Mouse (Mus musculus) G1E (cell line): ENCODE results near the gene Vps26b. TPM values are rescaled to one million over a fixed set of nuclear protein-coding genes. Genes with fewer than 3 reads are reported as not detected.

Experiments
- ATAC-seq: 2 replicates; pipeline ENCODE4 v1.8.0; 2016; ENCODE audit warnings: mild to moderate bottlenecking; ENCODE audit not compliant: insufficient number of reproducible peaks, poor library complexity, low FRiP score, severe bottlenecking; ENCODE audit errors: extremely low read depth
- DNase-seq: peaks from one replicate; pipeline ENCODE4 v3.0.0; 2012; ENCODE audit warnings: low spot score
- H3K27me3 ChIP-seq: 2 replicates; pipeline ENCODE4 v1.6.1; 2012; ENCODE audit warnings: mild to moderate bottlenecking, low read length, inconsistent platforms; ENCODE audit not compliant: insufficient read depth
- H3K36me3 ChIP-seq: replicated peaks from 2 replicates; pipeline ENCODE3; 2012; ENCODE audit warnings: mild to moderate bottlenecking, inconsistent platforms
- H3K4me1 ChIP-seq: 2 replicates; pipeline ENCODE4 v1.6.1; 2012; ENCODE audit warnings: low read depth, low read length, inconsistent platforms, mixed read lengths; ENCODE audit not compliant: insufficient read depth
- H3K4me3 ChIP-seq: 2 replicates; pipeline ENCODE4 v1.5.1; 2012; ENCODE audit warnings: low read depth, mild to moderate bottlenecking, inconsistent platforms, low read length, moderate library complexity, mixed read lengths
- H3K9me3 ChIP-seq: replicated peaks from 2 replicates; pipeline ENCODE4 v1.6.1; 2012; ENCODE audit warnings: inconsistent platforms
- CTCF ChIP-seq: IDR thresholded peaks from 2 replicates; pipeline ENCODE4 v1.5.1; 2012; ENCODE audit warnings: low read depth, low read length, inconsistent platforms, mixed read lengths
- GATA1 ChIP-seq: IDR thresholded peaks from 2 replicates; pipeline ENCODE4 v1.6.1; 2012; ENCODE audit warnings: borderline replicate concordance, low read length, inconsistent platforms, mixed read lengths
- GATA2 ChIP-seq: IDR thresholded peaks from 2 replicates; pipeline ENCODE4 v1.6.1; 2012; ENCODE audit warnings: low read depth, low read length, inconsistent platforms, borderline replicate concordance
- POLR2AphosphoS5 ChIP-seq: IDR thresholded peaks from 2 replicates; pipeline ENCODE4 v1.6.1; 2012; ENCODE audit warnings: low read depth, low read length, inconsistent platforms; ENCODE audit not compliant: insufficient replicate concordance
- TAL1 ChIP-seq: conservative IDR thresholded peaks from 2 replicates; pipeline ENCODE4 v1.6.1; 2012; ENCODE audit warnings: low read depth, low read length, inconsistent platforms, mixed read lengths
- polyA plus RNA-seq: library from polyadenylated mRNA; stranded (reverse); fragments of >175 nt; gene quantifications from 2 replicates; pipeline ENCODE4 v1.2.3, GENCODE M21; 2012
- total RNA-seq, 2 experiments: library from RNA; stranded (forward) in 1 of 2; stranded (reverse) in 1 of 2; fragments of 200-1000 nt in 1 of 2; fragments of >200 nt in 1 of 2; fragmentation: Nextera tagmentation in 1 of 2; gene quantifications; 2 replicates each; pipeline ENCODE4 v1.2.3; 2014 to 2017

Gene Vps26b
- total and polyA plus RNA-seq, 3 experiments = 31.4 to 76.8 (median 32.7) TPM

- TF ChIP-seq GATA2 = no peak
- TF ChIP-seq CTCF = no peak
- TF ChIP-seq POLR2AphosphoS5 = no peak
- TF ChIP-seq GATA1 = no peak
- TF ChIP-seq TAL1 = no peak
- Histone ChIP-seq H3K4me1 (no peaks in the 10 kb centered on the region), H3K4me3 (no peak overlapping the region), H3K36me3 (peaks cover 97% of the 10 kb centered on the region), H3K27me3 (no peaks in the 10 kb centered on the region), H3K9me3 (no peaks in the 10 kb centered on the region)
- ATAC-seq (no peak), DNase-seq (no peak)
Measured at GRCm38 (mm10) chr9:27009231-27009630, 20.6 kb downstream of the Vps26b start.

GRCm38 (mm10) chr9:27006866-27007265 is 23.0 kb downstream of the Vps26b start:
- H3K36me3 ChIP-seq = peaks cover 93% of the 10 kb centered on the region
- H3K27me3 ChIP-seq = no peaks in the 10 kb centered on the region
- ATAC-seq (no peak), DNase-seq (no peak)
- H3K4me3 ChIP-seq = no peak overlapping the region
- no peak for TF ChIP-seq TAL1
- no peak for TF ChIP-seq POLR2AphosphoS5
- no peak for TF ChIP-seq GATA2
- no peak for TF ChIP-seq GATA1
- TF ChIP-seq CTCF = no peak
- no peaks in the 10 kb centered on the region; the same call in 1 of the 2 replicates for H3K4me1 ChIP-seq
- H3K9me3 ChIP-seq = no peaks in the 10 kb centered on the region

GRCm38 (mm10) chr9:27005933-27006332 is 23.9 kb downstream of the Vps26b start:
- H3K9me3 ChIP-seq = no peaks in the 10 kb centered on the region
- no peaks in the 10 kb centered on the region for H3K27me3 ChIP-seq
- H3K36me3 ChIP-seq = peaks cover 93% of the 10 kb centered on the region
- TF ChIP-seq GATA2 = no peak
- no peak for TF ChIP-seq GATA1
- TF ChIP-seq POLR2AphosphoS5 = no peak
- ATAC-seq (no peak), DNase-seq (no peak)
- H3K4me3 ChIP-seq = no peak overlapping the region
- peaks cover 7% of the 10 kb centered on the region for H3K4me1 ChIP-seq

- Histone ChIP-seq H3K36me3 (peaks cover 88% of the 10 kb centered on the region), H3K4me1 (peaks cover 14% of the 10 kb centered on the region), H3K4me3 (no peak overlapping the region), H3K27me3 (no peaks in the 10 kb centered on the region), H3K9me3 (no peaks in the 10 kb centered on the region)
- DNase-seq (no peak), ATAC-seq (no peak)
- TF ChIP-seq CTCF = no peak
- TF ChIP-seq GATA2 = no peak
- no peak for TF ChIP-seq TAL1
- no peak for TF ChIP-seq POLR2AphosphoS5
- TF ChIP-seq GATA1 = no peak
Measured at GRCm38 (mm10) chr9:27005231-27005630, 24.6 kb downstream of the Vps26b start.

GRCm38 (mm10) chr9:26999461-27000395 is 30.1 kb downstream of the Vps26b start, which contains the start of the genes Acad8 and Thyn1:
Gene Acad8, minus strand, starts transcription at chr9:26999566.
Gene Thyn1, plus strand, starts transcription at chr9:26999710.
- TF ChIP-seq TAL1 (no peak), CTCF (no peak), POLR2AphosphoS5 (no peak), GATA2 (no peak), GATA1 (no peak)
- peak within 1 kb of the TSS; percentile 84 for H3K4me3 ChIP-seq
- peaks cover 24% of the 10 kb centered on the region for H3K4me1 ChIP-seq
- peak; percentile 97 for ATAC-seq
- peaks cover 48% of the 10 kb centered on the region for H3K36me3 ChIP-seq
- H3K27me3 ChIP-seq = no peaks in the 10 kb centered on the region
- peak; percentile 82 for DNase-seq
- no peaks in the 10 kb centered on the region for H3K9me3 ChIP-seq

GRCm38 (mm10) chr9:26998669-26999460 is 31.0 kb downstream of the Vps26b start:
- H3K27me3 ChIP-seq = no peaks in the 10 kb centered on the region
- ATAC-seq (0 out of 2 replicates have a peak, but pooled peaks have one; percentile 2), DNase-seq (peak; percentile 9)
- peaks cover 29% of the 10 kb centered on the region for H3K4me1 ChIP-seq
- TF ChIP-seq TAL1 = no peak
- no peak for TF ChIP-seq GATA2
- no peak for TF ChIP-seq POLR2AphosphoS5
- TF ChIP-seq CTCF = no peak
- no peak for TF ChIP-seq GATA1
- no peaks in the 10 kb centered on the region for H3K9me3 ChIP-seq
- peak overlapping the region; percentile 84 for H3K4me3 ChIP-seq
- H3K36me3 ChIP-seq = peaks cover 39% of the 10 kb centered on the region
